Mouse (Mus musculus) thymus, postnatal 36 days (tissue): ENCODE measurements around the gene Vmn2r92.
"Not testable (repeated sequence)": the region's sequence is repeated elsewhere in the genome, so short reads cannot be mapped to it uniquely, and the experiment has no call there.

ENCODE experiments used
- DNase-seq, 2 experiments: peaks; one replicate each; pipeline ENCODE4 v3.0.0; 2022; ENCODE audit warnings: mixed read lengths in 2 of 2

The Vmn2r92 gene

DNA sequence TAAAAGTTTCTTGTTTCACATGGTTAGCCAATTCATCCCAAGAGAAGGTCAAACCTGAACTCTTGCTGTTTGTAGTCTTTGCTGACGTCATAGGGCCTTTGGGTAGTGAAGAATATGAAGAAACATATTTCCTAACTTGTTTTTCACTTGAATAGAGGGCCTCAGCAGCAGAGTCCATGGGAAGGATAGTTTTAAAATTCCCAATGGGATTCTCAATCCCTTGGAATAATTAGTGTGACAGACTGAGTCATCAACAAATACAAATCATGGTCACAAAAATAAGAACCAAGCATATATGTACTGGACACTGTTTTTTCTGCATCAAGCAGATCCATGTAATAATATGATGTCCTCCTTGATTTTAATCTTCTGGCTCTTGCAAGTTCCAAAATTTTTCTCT is at the start of gene Vmn2r92:
Gene Vmn2r92, plus strand, starts transcription at position 301 of the 400 bp plus-strand sequence.
- DNase-seq: not testable (repeated sequence)

DNA sequence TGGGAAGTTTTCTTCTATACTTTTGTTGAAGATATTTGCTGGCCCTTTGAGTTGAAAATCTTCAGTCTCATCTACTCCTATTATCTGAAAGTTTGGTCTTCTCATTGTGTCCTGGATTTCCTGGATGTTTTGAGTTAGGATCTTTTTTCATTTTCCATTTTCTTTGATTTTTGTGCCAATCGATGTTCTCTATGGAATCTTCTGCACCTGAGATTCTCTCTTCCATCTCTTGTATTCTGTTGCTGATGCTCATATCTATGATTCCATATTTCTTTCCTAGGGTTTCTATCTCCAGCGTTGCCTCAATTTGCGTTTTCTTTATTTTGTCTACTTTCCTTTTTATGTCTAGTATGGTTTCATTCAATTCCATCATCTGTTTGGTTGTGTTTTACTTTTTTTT is 49.4 kb upstream of the Vmn2r92 start:
- not testable (repeated sequence) for DNase-seq

DNA sequence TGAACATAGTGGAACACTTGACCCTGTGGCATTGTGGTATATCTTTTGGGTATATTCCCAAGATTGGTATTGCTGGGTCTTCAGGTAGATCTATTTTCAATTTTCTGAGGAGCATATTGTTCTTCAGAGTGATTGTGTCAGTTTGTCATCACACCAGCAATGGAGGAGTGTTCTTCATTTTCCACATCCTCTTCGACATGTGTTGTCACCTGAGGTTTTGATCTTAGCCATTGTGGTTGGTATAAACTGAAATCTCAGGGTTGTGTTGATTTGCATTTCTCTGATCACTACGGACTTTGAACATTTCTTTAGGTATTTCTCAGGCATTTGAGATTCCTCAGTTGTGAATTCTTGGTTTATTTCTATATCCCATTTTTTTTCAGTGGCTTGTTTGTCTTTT is 9.5 kb downstream of the Vmn2r92 start:
- not testable (repeated sequence) for DNase-seq

DNA sequence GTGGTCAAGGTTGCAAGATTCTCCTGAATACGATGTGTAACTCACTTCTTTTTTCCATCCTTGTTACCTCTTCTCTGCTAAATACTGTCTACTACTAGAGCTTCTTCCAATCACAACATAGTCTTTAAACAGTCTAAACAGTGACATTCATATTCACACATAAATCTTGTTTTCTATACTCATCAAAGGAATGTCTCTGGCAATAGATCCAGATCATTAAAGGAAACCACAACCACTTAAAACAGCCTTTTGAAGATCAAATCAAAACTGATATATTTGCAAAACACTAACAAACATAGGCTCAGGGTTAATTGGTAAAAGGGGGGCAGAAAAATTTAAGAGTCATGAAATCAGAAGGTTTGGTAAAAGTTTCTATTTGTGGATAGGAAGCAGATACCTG is 38.0 kb downstream of the Vmn2r92 start:
- no peak for DNase-seq

DNA sequence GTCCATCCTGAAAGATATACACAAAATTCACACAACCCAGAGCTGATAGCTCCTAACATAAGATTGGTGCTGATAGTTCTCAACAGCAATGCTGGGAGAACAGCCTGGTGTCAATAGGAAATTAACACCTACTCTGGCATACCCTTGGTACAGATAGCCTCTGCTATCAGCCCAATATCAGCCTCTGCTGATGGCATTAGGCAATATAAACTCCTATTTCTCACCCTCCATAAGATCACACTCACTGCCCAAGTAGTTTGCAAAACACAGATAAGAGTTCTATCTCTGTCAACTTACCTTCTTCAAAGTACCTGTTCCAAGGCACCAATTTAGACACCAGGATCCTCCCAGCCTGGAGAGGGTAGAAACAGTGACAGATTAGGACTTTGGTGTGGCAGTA is 69.6 kb downstream of the Vmn2r92 start:
- no peak for DNase-seq

DNA sequence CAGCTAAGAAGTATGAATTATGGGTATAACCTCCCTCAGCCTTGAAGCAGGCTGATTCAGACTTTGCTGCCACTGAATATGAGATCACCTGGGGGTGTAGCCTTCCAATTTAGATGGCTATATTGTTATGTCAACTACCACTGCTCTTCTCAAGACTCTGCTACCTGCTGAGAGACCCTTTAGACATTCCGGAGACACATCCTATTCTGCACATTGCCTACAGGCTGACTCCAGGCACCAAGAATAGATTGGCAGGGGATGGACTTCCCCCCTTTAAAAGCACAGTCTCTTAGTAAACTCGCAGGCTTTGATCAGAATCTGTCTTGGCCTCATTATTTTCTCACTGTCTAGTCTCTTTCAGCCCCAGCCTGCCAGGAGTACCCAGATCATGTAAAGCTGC is 80.3 kb downstream of the Vmn2r92 start:
- no peak for DNase-seq

DNA sequence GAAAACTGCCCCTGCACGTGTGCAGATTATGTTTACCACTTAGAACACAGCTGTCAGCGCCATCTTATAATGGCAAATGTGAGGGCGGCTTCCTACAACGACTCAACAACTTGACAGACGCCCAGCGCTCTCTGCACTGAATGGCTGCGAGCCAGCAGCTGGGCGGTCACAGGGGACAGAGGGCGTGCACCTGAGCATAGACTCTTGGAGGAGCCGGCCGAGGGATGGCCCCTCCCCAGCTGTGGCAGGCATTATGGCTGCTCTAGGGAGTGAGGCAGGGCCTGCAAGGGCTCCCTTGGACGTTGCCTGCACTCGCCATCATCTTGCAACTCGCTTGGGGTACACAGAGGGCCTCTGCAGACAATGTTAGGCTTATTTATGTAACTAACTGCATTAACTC is 85.2 kb downstream of the Vmn2r92 start:
- peak in 1 of 2 experiments; percentile 5 for DNase-seq
